Mouse (Mus musculus): ENCODE results near the gene Dusp6.

DNA sequence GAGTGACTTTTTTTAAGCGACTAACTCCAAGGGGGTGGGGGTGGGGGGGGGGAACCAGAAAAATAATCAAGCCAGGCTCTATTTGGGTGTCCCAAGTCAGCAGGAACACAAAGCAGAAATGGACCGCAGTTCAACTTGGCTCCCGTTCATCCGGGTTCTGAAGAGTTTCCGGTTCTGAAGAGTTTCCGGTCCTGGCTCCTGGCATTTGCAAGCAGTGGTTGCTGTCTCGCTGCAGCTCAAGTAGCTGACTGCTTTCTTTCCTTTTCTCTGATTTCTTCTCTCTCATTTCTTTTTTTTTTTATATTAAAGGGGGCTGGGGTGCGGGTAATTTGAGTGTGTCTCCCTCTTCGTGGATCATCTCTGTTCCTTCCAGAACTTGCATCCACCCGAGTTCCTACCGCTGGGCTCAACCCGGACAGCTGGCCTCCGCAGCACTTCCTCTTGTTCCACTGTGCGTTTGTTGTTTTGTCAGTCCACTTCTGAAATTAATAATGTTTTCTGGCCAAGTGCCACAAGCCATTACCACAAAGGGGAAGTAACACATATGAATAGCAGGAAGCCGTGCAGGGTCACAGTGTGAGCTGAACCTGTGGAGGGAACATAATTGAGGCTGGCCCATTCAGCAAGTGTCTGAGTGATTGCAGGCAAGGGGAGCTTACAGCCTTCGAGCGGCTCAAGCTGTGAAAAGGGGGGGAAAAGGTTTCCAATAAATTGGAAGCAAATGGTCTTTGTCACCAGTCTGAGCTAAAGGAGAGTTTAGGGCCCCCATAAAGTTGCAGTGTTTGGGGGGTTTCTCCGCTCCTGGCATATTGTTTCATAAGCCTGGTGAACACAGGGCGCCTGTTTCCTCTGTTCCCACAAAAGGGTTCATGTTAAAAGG, 5.6 kb downstream of the Dusp6 start:
- TF ChIP-seq GATA1 (IDR thresholded peaks at IDR 0.05; ENCODE audit: low read length) (no peak), TAL1 (IDR thresholded peaks at IDR 0.05; ENCODE audit: low read length) (no peak)

Measured in erythroblast, embryonic 14.5 days (primary cell).